Mouse (Mus musculus): ENCODE measurements around the gene Tjp1. TPM values are rescaled to one million over a fixed set of nuclear protein-coding genes. Genes with fewer than 3 reads are reported as not detected.
A peak's percentile ranks its signal among the peaks of the same experiment; 100 is the strongest.

Tjp1 gene
- polyA plus RNA-seq, 1 experiment from 2014 or later, result 42.0 TPM

DNA sequence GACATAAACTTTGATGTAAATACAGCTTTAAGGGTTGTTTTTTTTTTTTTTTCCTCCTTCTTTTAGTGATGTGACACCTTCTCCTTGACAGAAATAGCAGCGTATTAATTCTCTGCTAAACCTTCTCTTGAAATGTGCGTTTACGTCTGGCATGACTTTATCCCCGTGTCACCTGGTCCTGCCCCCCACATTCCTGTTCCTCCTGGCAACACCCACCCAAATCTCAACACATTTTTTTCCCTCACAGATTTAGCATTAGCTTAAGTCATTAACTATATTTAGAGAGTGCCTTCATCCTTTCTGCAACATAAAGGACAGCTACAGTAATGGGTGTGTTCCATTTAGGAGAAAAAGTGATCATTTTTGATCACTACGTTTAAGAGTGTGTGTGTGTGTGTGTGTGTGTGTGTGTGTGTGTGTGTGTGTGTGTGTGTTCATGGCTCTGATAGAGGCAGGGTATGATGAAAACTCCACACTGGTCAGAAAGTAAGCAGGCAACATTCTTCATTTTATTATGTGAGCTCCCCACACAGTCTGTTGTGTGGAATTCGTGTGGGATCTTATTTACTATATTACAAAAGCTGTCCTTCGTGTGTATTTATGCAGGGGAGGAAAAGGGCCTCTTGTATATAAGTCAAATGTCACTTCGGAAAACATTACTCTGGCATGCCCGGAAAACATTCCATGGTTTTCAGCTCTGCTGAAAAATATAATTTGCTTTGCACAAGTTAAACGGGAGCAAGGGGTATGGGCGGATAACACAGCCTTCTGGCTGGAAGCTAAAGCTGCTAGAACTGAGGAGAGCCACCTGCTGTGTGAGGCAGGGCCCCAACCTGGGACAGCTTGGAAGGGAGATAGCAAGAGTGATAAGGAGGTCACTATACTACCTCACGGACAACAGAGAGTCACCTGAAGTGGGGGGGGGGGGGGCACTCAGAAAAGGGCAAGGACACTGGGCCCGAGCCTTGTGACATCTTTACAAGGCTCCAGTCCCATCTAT is 113.3 kb downstream of the Tjp1 start:
- DNase-seq (ENCODE audit: low spot score), result peak; percentile 52
- H3K27ac ChIP-seq (ENCODE audit: low read length), result no peak overlapping the region
- no peak overlapping the region for H3K9ac ChIP-seq (replicated peaks; ENCODE audit: low read depth)
- H3K9me3 ChIP-seq (ENCODE audit: low read length), result no peaks in the 10 kb centered on the region
- no peaks in the 10 kb centered on the region for H3K27me3 ChIP-seq (replicated peaks; ENCODE audit: insufficient read depth, low read length)
- TF ChIP-seq EP300 (IDR thresholded peaks at IDR 0.05) (peak; percentile 19; the same call in 1 of the 2 replicates), CTCF (IDR thresholded peaks at IDR 0.05) (no peak)
- H3K36me3 ChIP-seq (ENCODE audit: insufficient read depth, low read length), result no peaks in the 10 kb centered on the region
- H3K4me1 ChIP-seq (ENCODE audit: insufficient read depth, low read depth, low read length), result peaks cover 12% of the 10 kb centered on the region; the same call in 1 of the 2 replicates
- no peak for ATAC-seq
- 26% methylated on average over 13 of the region's 13 CpGs for WGBS
- H3K4me3 ChIP-seq (ENCODE audit: low read depth, low read length), result no peak overlapping the region
- H3K4me2 ChIP-seq (replicated peaks; ENCODE audit: low read depth, low read length), result no peak overlapping the region

DNA sequence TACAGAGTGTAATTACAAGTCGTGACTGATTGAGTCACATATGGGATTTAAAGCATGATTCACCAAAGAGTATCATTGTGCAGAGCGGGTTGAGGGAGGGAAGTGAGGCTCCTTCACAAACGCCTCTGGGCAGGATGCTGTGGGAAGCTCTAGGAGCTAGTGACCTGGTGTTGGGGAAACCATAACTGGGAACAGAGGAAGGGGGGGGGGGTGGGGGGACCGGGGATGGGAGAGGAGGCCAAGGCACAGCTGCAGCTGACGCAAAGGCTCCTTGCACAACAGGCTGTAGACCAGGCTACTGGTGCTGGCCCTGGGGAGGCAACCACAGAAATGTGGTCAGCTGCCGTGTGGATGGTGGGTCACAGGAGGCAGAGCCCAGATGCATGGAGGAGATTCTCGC is 116.9 kb downstream of the Tjp1 start:
- H3K27me3 ChIP-seq (replicated peaks; ENCODE audit: insufficient read depth, low read length), result no peaks in the 10 kb centered on the region

DNA sequence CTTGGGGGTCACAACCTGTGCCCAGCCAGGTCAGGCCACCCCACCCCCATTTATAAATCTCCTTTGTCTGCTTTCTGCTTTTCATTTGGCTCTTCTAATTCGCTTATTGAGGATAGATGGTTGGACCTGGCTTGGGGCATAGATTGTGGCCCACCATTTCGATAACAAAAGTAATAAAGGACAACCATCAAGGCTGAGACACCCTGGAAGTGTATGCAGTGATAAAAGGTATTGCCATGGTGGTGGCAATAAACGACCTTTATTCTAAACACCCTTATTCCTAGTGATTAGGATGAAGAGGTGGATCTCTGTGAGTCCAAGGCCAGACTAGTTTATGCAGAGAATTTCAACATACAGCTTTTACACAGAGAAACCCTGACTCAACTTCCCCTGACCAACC is 121.2 kb downstream of the Tjp1 start:
- no peaks in the 10 kb centered on the region for H3K27me3 ChIP-seq (replicated peaks; ENCODE audit: insufficient read depth, low read length)
- no peaks in the 10 kb centered on the region for H3K36me3 ChIP-seq (ENCODE audit: insufficient read depth, low read length)
- ATAC-seq, result no peak
- 82% methylated on average over 3 of the region's 3 CpGs for WGBS
- H3K9ac ChIP-seq (replicated peaks; ENCODE audit: low read depth), result no peak overlapping the region
- H3K4me2 ChIP-seq (replicated peaks; ENCODE audit: low read depth, low read length), result no peak overlapping the region
- no peak for TF ChIP-seq CTCF (IDR thresholded peaks at IDR 0.05)
- no peak for DNase-seq (ENCODE audit: low spot score)
- H3K4me3 ChIP-seq (ENCODE audit: low read depth, low read length), result no peak overlapping the region
- H3K4me1 ChIP-seq (ENCODE audit: insufficient read depth, low read depth, low read length), result no peaks in the 10 kb centered on the region
- no peaks in the 10 kb centered on the region for H3K9me3 ChIP-seq (ENCODE audit: low read length)
- H3K27ac ChIP-seq (ENCODE audit: low read length), result no peak overlapping the region

More for the DNA sequence above, 116.9 kb downstream of the Tjp1 start:
- H3K9ac ChIP-seq (replicated peaks; ENCODE audit: low read depth), result no peak overlapping the region
- no peak overlapping the region for H3K4me2 ChIP-seq (replicated peaks; ENCODE audit: low read depth, low read length)
- peaks cover 7% of the 10 kb centered on the region; the same call in 1 of the 2 replicates for H3K4me1 ChIP-seq (ENCODE audit: insufficient read depth, low read depth, low read length)
- H3K4me3 ChIP-seq (ENCODE audit: low read depth, low read length), result no peak overlapping the region
- ATAC-seq (peak; percentile 76), DNase-seq (ENCODE audit: low spot score) (peak; percentile 30)
- TF ChIP-seq EP300 (IDR thresholded peaks at IDR 0.05) (no peak), CTCF (IDR thresholded peaks at IDR 0.05) (no peak)
- no peaks in the 10 kb centered on the region for H3K36me3 ChIP-seq (ENCODE audit: insufficient read depth, low read length)
- no peaks in the 10 kb centered on the region for H3K9me3 ChIP-seq (ENCODE audit: low read length)
- WGBS, result 45% methylated on average over 7 of the region's 7 CpGs
- no peak overlapping the region for H3K27ac ChIP-seq (ENCODE audit: low read length)

DNA sequence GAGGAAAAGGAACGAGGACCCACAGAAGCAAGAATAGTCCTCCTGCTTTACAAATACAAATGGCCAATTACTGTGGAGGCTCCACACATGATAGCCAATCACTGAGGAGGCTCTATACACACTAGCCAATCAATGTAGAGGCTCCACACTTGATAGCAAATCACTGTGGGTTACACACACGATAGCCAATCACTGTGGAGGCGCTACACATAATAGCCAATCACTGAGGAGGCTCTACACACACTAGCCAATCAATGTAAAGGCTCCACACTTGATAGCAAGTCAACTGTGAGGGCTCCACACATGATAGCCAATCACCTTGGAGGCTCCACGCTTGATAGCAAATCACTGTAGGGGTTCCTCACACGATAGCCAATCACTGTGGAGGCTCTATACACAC is 125.1 kb downstream of the Tjp1 start:
- no peaks in the 10 kb centered on the region for H3K27me3 ChIP-seq (replicated peaks; ENCODE audit: insufficient read depth, low read length)
- no peak for DNase-seq (ENCODE audit: low spot score)
- H3K27ac ChIP-seq (ENCODE audit: low read length), result no peak overlapping the region
- 87% methylated on average over 5 of the region's 5 CpGs for WGBS
- no peak overlapping the region for H3K4me2 ChIP-seq (replicated peaks; ENCODE audit: low read depth, low read length)
- no peak overlapping the region for H3K9ac ChIP-seq (replicated peaks; ENCODE audit: low read depth)
- H3K9me3 ChIP-seq (ENCODE audit: low read length), result no peaks in the 10 kb centered on the region
- TF ChIP-seq CTCF (IDR thresholded peaks at IDR 0.05), result no peak
- no peak for TF ChIP-seq EP300 (IDR thresholded peaks at IDR 0.05)
- no peaks in the 10 kb centered on the region for H3K4me1 ChIP-seq (ENCODE audit: insufficient read depth, low read depth, low read length)
- H3K36me3 ChIP-seq (ENCODE audit: insufficient read depth, low read length), result no peaks in the 10 kb centered on the region
- no peak for ATAC-seq
- H3K4me3 ChIP-seq (ENCODE audit: low read depth, low read length), result no peak overlapping the region

DNA sequence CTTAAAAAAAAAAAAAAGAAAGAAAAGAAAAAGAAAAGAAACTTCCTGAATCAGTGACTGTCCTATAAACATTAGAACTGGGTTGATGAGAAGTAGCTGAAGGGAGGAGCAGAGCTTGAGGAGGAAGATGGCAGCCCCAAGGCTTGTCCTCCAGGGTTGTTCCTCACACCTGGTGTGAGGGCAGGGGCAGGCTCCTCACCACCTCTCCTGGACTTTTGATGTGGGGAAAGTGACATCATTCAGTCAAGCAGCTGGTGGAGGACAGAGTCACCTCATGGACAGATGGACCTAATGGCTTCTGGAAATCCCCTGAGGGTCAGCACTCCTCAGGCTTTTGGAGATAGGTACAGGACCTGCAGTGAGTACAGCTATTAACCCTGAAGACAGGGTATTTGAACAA is 126.0 kb downstream of the Tjp1 start:
- Histone ChIP-seq H3K9ac (replicated peaks; ENCODE audit: low read depth) (no peak overlapping the region), H3K27ac (ENCODE audit: low read length) (no peak overlapping the region), H3K4me2 (replicated peaks; ENCODE audit: low read depth, low read length) (no peak overlapping the region), H3K9me3 (ENCODE audit: low read length) (no peaks in the 10 kb centered on the region), H3K27me3 (replicated peaks; ENCODE audit: insufficient read depth, low read length) (no peaks in the 10 kb centered on the region), H3K4me3 (ENCODE audit: low read depth, low read length) (no peak overlapping the region), H3K4me1 (ENCODE audit: insufficient read depth, low read depth, low read length) (no peaks in the 10 kb centered on the region), H3K36me3 (ENCODE audit: insufficient read depth, low read length) (no peaks in the 10 kb centered on the region)
- TF ChIP-seq CTCF (IDR thresholded peaks at IDR 0.05) (no peak), EP300 (IDR thresholded peaks at IDR 0.05) (no peak)
- ATAC-seq (no peak), DNase-seq (ENCODE audit: low spot score) (no peak)

DNA sequence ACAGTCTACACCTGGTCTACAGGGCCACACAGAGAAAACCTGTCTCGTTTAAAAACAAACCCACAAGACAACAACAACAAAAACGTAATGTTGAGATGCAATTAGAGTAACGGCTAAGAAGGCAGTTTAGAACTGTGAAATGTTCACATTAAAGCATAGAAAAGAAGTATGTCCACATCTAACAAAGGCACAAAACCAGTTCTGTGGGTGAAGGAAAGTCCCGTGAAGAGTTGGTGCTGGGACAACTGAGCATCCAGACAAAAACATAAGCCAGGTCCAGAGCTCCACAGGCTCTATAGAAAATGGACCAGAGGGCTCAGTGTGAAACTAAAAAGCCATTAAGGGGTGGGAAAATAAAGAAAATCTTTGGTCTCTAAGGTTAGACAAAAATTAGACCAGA is 131.7 kb downstream of the Tjp1 start:
- Histone ChIP-seq H3K36me3 (ENCODE audit: insufficient read depth, low read length) (no peaks in the 10 kb centered on the region), H3K9me3 (ENCODE audit: low read length) (no peaks in the 10 kb centered on the region), H3K27ac (ENCODE audit: low read length) (no peak overlapping the region), H3K4me2 (replicated peaks; ENCODE audit: low read depth, low read length) (no peak overlapping the region), H3K9ac (replicated peaks; ENCODE audit: low read depth) (no peak overlapping the region), H3K4me1 (ENCODE audit: insufficient read depth, low read depth, low read length) (peaks cover 17% of the 10 kb centered on the region; the same call in 1 of the 2 replicates), H3K4me3 (ENCODE audit: low read depth, low read length) (no peak overlapping the region), H3K27me3 (replicated peaks; ENCODE audit: insufficient read depth, low read length) (no peaks in the 10 kb centered on the region)
- DNase-seq (ENCODE audit: low spot score) (no peak), ATAC-seq (no peak)
- TF ChIP-seq CTCF (IDR thresholded peaks at IDR 0.05) (no peak), EP300 (IDR thresholded peaks at IDR 0.05) (no peak)
- WGBS, result 78% methylated on average over 4 of the region's 4 CpGs
